Mouse (Mus musculus) kidney, adult 2 months (tissue): ENCODE measurements around the gene Eppin.

ENCODE experiments used
- CTCF ChIP-seq: fragments of 200-500 bp; conservative IDR thresholded peaks from 2 replicates; pipeline ENCODE4 v1.5.1; 2011; ENCODE audit warnings: low read depth, mild to moderate bottlenecking, control low read depth, low read length, moderate library complexity, mixed read lengths; ENCODE audit not compliant: insufficient read depth, insufficient read length
- POLR2A ChIP-seq: fragments of 200-500 bp; IDR thresholded peaks from one replicate; pipeline ENCODE4 v1.6.1; 2011; ENCODE audit warnings: low read depth, low read length, control low read depth

- TF ChIP-seq POLR2A, result no peak
- no peak for TF ChIP-seq CTCF
Measured at GRCm38 (mm10) chr2:164542132-164542531, 51.3 kb downstream of the Eppin start.
